Mouse (Mus musculus): ENCODE data around the gene Mitd1. TPM values are rescaled to one million over a fixed set of nuclear protein-coding genes. Genes with fewer than 3 reads are reported as not detected.
A peak's percentile ranks its signal among the peaks of the same experiment; 100 is the strongest.

Mitd1 gene
- polyA plus RNA-seq, 2 experiments, result 14.7 to 14.8 TPM

GRCm38 (mm10) chr1:37865401-37866215 lies 24.6 kb downstream of the Mitd1 start:
- Histone ChIP-seq H3K9me3 (ENCODE audit: control insufficient read depth, low read length) (no peaks in the 10 kb centered on the region), H3K4me1 (replicated peaks; ENCODE audit: control insufficient read depth in 2 of 2, insufficient read depth in 2 of 2, low read length in 1 of 2) (peaks cover 9 to 20% of the 10 kb centered on the region in 2 experiments), H3K27me3 (ENCODE audit: control insufficient read depth, insufficient read depth, low read length) (no peaks in the 10 kb centered on the region), H3K9ac (replicated peaks) (peak overlapping the region; percentile 69), H3K27ac (peak overlapping the region; percentile 68), H3K4me2 (ENCODE audit: low read depth) (peak overlapping the region; percentile 98), H3K4me3 (ENCODE audit: insufficient read depth in 1 of 2, low read depth in 2 of 2, low read length in 2 of 2) (peak overlapping the region; percentile 64 to 89), H3K36me3 (replicated peaks; ENCODE audit: control insufficient read depth, insufficient read depth, low read depth) (no peaks in the 10 kb centered on the region)
- WGBS (ENCODE audit: insufficient replicate concordance), result 10% methylated on average over 23 of the region's 23 CpGs
- DNase-seq (ENCODE audit: low read depth in 3 of 3, low spot score in 3 of 3) (no peak), ATAC-seq (ENCODE audit: insufficient read depth) (no peak)
- TF ChIP-seq EP300 (IDR thresholded peaks at IDR 0.05; ENCODE audit: low read depth) (no peak), CTCF (IDR thresholded peaks at IDR 0.05; ENCODE audit: low read depth) (no peak)

GRCm38 (mm10) chr1:37864511-37865400 lies 25.5 kb downstream of the Mitd1 start:
- no peaks in the 10 kb centered on the region for H3K36me3 ChIP-seq (replicated peaks; ENCODE audit: control insufficient read depth, insufficient read depth, low read depth)

GRCm38 (mm10) chr1:37850696-37851095 lies 39.5 kb downstream of the Mitd1 start:
- 36% methylated on average over 2 of the region's 2 CpGs for WGBS (ENCODE audit: insufficient replicate concordance)
- DNase-seq (ENCODE audit: low read depth in 3 of 3, low spot score in 3 of 3), result no peak

More at GRCm38 (mm10) chr1:37864511-37865400, 25.5 kb downstream of the Mitd1 start:
- Histone ChIP-seq H3K27ac (peak overlapping the region; percentile 68), H3K9me3 (ENCODE audit: control insufficient read depth, low read length) (no peaks in the 10 kb centered on the region), H3K9ac (replicated peaks) (peak overlapping the region; percentile 69), H3K4me2 (ENCODE audit: low read depth) (peak overlapping the region; percentile 98), H3K27me3 (ENCODE audit: control insufficient read depth, insufficient read depth, low read length) (no peaks in the 10 kb centered on the region), H3K4me1 (replicated peaks; ENCODE audit: control insufficient read depth in 2 of 2, insufficient read depth in 2 of 2, low read length in 1 of 2) (peaks cover 9 to 16% of the 10 kb centered on the region in 2 experiments), H3K4me3 (ENCODE audit: insufficient read depth in 1 of 2, low read depth in 2 of 2, low read length in 2 of 2) (peak overlapping the region; percentile 64 to 89)
- ATAC-seq (ENCODE audit: insufficient read depth) (peak; percentile 97), DNase-seq (ENCODE audit: low read depth in 3 of 3, low spot score in 3 of 3) (peak; percentile 95 to 98 (median 97))
- no peak for TF ChIP-seq EP300 (IDR thresholded peaks at IDR 0.05; ENCODE audit: low read depth)
- peak; percentile 55 for TF ChIP-seq CTCF (IDR thresholded peaks at IDR 0.05; ENCODE audit: low read depth)
- under 1% methylated on average over 90 of the region's 90 CpGs for WGBS (ENCODE audit: insufficient replicate concordance)

GRCm38 (mm10) chr1:37846878-37847277 lies 43.3 kb downstream of the Mitd1 start:
- ATAC-seq (ENCODE audit: insufficient read depth) (no peak), DNase-seq (ENCODE audit: low read depth in 3 of 3, low spot score in 3 of 3) (no peak)
- no peak overlapping the region for H3K4me2 ChIP-seq (ENCODE audit: low read depth)
- TF ChIP-seq CTCF (IDR thresholded peaks at IDR 0.05; ENCODE audit: low read depth) (no peak), EP300 (IDR thresholded peaks at IDR 0.05; ENCODE audit: low read depth) (no peak)
- H3K27ac ChIP-seq, result no peak overlapping the region
- no peaks in the 10 kb centered on the region for H3K9me3 ChIP-seq (ENCODE audit: control insufficient read depth, low read length)
- no peaks in the 10 kb centered on the region for H3K4me1 ChIP-seq (replicated peaks; ENCODE audit: control insufficient read depth in 2 of 2, insufficient read depth in 2 of 2, low read length in 1 of 2)
- 64% methylated on average over 8 of the region's 8 CpGs for WGBS (ENCODE audit: insufficient replicate concordance)
- no peaks in the 10 kb centered on the region for H3K36me3 ChIP-seq (replicated peaks; ENCODE audit: control insufficient read depth, insufficient read depth, low read depth)
- H3K9ac ChIP-seq (replicated peaks), result no peak overlapping the region
- no peak overlapping the region for H3K4me3 ChIP-seq (ENCODE audit: insufficient read depth in 1 of 2, low read depth in 2 of 2, low read length in 2 of 2)
- no peaks in the 10 kb centered on the region for H3K27me3 ChIP-seq (ENCODE audit: control insufficient read depth, insufficient read depth, low read length)

More at GRCm38 (mm10) chr1:37850696-37851095, 39.5 kb downstream of the Mitd1 start:
- Histone ChIP-seq H3K27me3 (ENCODE audit: control insufficient read depth, insufficient read depth, low read length) (no peaks in the 10 kb centered on the region), H3K4me3 (ENCODE audit: insufficient read depth in 1 of 2, low read depth in 2 of 2, low read length in 2 of 2) (no peak overlapping the region), H3K9ac (replicated peaks) (no peak overlapping the region), H3K36me3 (replicated peaks; ENCODE audit: control insufficient read depth, insufficient read depth, low read depth) (no peaks in the 10 kb centered on the region), H3K4me1 (replicated peaks; ENCODE audit: control insufficient read depth in 2 of 2, insufficient read depth in 2 of 2, low read length in 1 of 2) (no peaks in the 10 kb centered on the region), H3K9me3 (ENCODE audit: control insufficient read depth, low read length) (no peaks in the 10 kb centered on the region), H3K27ac (no peak overlapping the region), H3K4me2 (ENCODE audit: low read depth) (no peak overlapping the region)
- no peak for ATAC-seq (ENCODE audit: insufficient read depth)
- no peak for TF ChIP-seq EP300 (IDR thresholded peaks at IDR 0.05; ENCODE audit: low read depth)
- no peak for TF ChIP-seq CTCF (IDR thresholded peaks at IDR 0.05; ENCODE audit: low read depth)

GRCm38 (mm10) chr1:37831681-37832080 lies 58.5 kb downstream of the Mitd1 start:
- Histone ChIP-seq H3K4me2 (ENCODE audit: low read depth) (no peak overlapping the region), H3K27ac (no peak overlapping the region), H3K4me3 (ENCODE audit: insufficient read depth in 1 of 2, low read depth in 2 of 2, low read length in 2 of 2) (no peak overlapping the region), H3K27me3 (ENCODE audit: control insufficient read depth, insufficient read depth, low read length) (no peaks in the 10 kb centered on the region), H3K9ac (replicated peaks) (no peak overlapping the region), H3K4me1 (replicated peaks; ENCODE audit: control insufficient read depth in 2 of 2, insufficient read depth in 2 of 2, low read length in 1 of 2) (no peaks in the 10 kb centered on the region), H3K36me3 (replicated peaks; ENCODE audit: control insufficient read depth, insufficient read depth, low read depth) (no peaks in the 10 kb centered on the region), H3K9me3 (ENCODE audit: control insufficient read depth, low read length) (no peaks in the 10 kb centered on the region)
- ATAC-seq (ENCODE audit: insufficient read depth) (no peak), DNase-seq (ENCODE audit: low read depth in 3 of 3, low spot score in 3 of 3) (no peak)
- TF ChIP-seq EP300 (IDR thresholded peaks at IDR 0.05; ENCODE audit: low read depth) (no peak), CTCF (IDR thresholded peaks at IDR 0.05; ENCODE audit: low read depth) (no peak)
- WGBS (ENCODE audit: insufficient replicate concordance), result 58% methylated on average over 2 of the region's 2 CpGs

Other genes starting within 250 kb of the Mitd1 start
- gene 2010300C02Rik, start 170.3 kb downstream of the Mitd1 start, polyA plus RNA-seq (2012; rRNA removed), result 0.09 and 0.12 TPM in 2 replicates
- 0.15 TPM in 1 of 2 replicates, not detected in the other for gene 2010300C02Rik, start 170.3 kb downstream of the Mitd1 start, polyA plus RNA-seq (2014; fragmentation: Nextera tagmentation; extraction: Ambion mirVana)
- gene Tsga10, start 24.0 kb downstream of the Mitd1 start, polyA plus RNA-seq (2012; rRNA removed), result 0.48 and 0.83 TPM in 2 replicates
- 0.90 and 1.4 TPM in 2 replicates for gene Tsga10, start 24.0 kb downstream of the Mitd1 start, polyA plus RNA-seq (2014; fragmentation: Nextera tagmentation; extraction: Ambion mirVana)
- 2.3 and 2.8 TPM in 2 replicates for gene Lipt1, start 18.7 kb downstream of the Mitd1 start, polyA plus RNA-seq (2012; rRNA removed)
- gene Lipt1, start 18.7 kb downstream of the Mitd1 start, polyA plus RNA-seq (2014; fragmentation: Nextera tagmentation; extraction: Ambion mirVana), result 3.5 and 3.7 TPM in 2 replicates
- gene Mrpl30, start 66 bp upstream of the Mitd1 start, polyA plus RNA-seq (2012; rRNA removed), result 40.5 and 72.5 TPM in 2 replicates
- 189 and 200 TPM in 2 replicates for gene Mrpl30, start 66 bp upstream of the Mitd1 start, polyA plus RNA-seq (2014; fragmentation: Nextera tagmentation; extraction: Ambion mirVana)
- 0.01 TPM in 1 of 2 replicates, not detected in the other for gene Lyg2, start 26.1 kb upstream of the Mitd1 start, polyA plus RNA-seq (2012; rRNA removed)
- gene Lyg2, start 26.1 kb upstream of the Mitd1 start, polyA plus RNA-seq (2014; fragmentation: Nextera tagmentation; extraction: Ambion mirVana), result not detected in 2 replicates
- not detected in 2 replicates for gene Lyg1, start 67.3 kb upstream of the Mitd1 start, polyA plus RNA-seq (2012; rRNA removed)
- not detected in 2 replicates for gene Lyg1, start 67.3 kb upstream of the Mitd1 start, polyA plus RNA-seq (2014; fragmentation: Nextera tagmentation; extraction: Ambion mirVana)
- 9.7 and 20.5 TPM in 2 replicates for gene Txndc9, start 107.5 kb upstream of the Mitd1 start, polyA plus RNA-seq (2012; rRNA removed)
- 59.1 and 65.9 TPM in 2 replicates for gene Txndc9, start 107.5 kb upstream of the Mitd1 start, polyA plus RNA-seq (2014; fragmentation: Nextera tagmentation; extraction: Ambion mirVana)
- 16.8 and 23.9 TPM in 2 replicates for gene Eif5b, start 107.6 kb upstream of the Mitd1 start, polyA plus RNA-seq (2012; rRNA removed)
- gene Eif5b, start 107.6 kb upstream of the Mitd1 start, polyA plus RNA-seq (2014; fragmentation: Nextera tagmentation; extraction: Ambion mirVana), result 14.0 and 16.2 TPM in 2 replicates
- 11.6 and 14.6 TPM in 2 replicates for gene Rev1, start 239.4 kb upstream of the Mitd1 start, polyA plus RNA-seq (2012; rRNA removed)
- 13.0 and 14.1 TPM in 2 replicates for gene Rev1, start 239.4 kb upstream of the Mitd1 start, polyA plus RNA-seq (2014; fragmentation: Nextera tagmentation; extraction: Ambion mirVana)